Mouse (Mus musculus) midbrain, embryonic 10.5 days (tissue): ENCODE data around the gene Baiap2l1. TPM values are rescaled to one million over a fixed set of nuclear protein-coding genes. Genes with fewer than 3 reads are reported as not detected.

Experiments used
- DNase-seq: peaks from one replicate; pipeline ENCODE4 v3.0.0-alpha.2; 2017; ENCODE audit warnings: low spot score
- H3K27ac ChIP-seq: fragments of 300-500 bp; sonication (generic); replicated peaks from 2 replicates; pipeline ENCODE4 v1.5.1; 2016; ENCODE audit warnings: mild to moderate bottlenecking
- H3K27me3 ChIP-seq: fragments of 300-500 bp; sonication (generic); 2 replicates; pipeline ENCODE4 v1.6.1; 2016; ENCODE audit warnings: low read depth, mild to moderate bottlenecking; ENCODE audit not compliant: poor library complexity, severe bottlenecking
- H3K36me3 ChIP-seq: fragments of 300-500 bp; sonication (generic); 2 replicates; pipeline ENCODE4 v1.6.1; 2016; ENCODE audit warnings: mild to moderate bottlenecking, moderate library complexity
- H3K4me1 ChIP-seq: fragments of 300-500 bp; sonication (generic); 2 replicates; pipeline ENCODE4 v1.6.1; 2016
- H3K4me3 ChIP-seq: fragments of 300-500 bp; sonication (generic); 2 replicates; pipeline ENCODE4 v1.5.1; 2016; ENCODE audit warnings: mild to moderate bottlenecking, moderate library complexity
- H3K9me3 ChIP-seq: fragments of 300-500 bp; sonication (generic); replicated peaks from 2 replicates; pipeline ENCODE4 v1.6.1; 2016; ENCODE audit warnings: mild to moderate bottlenecking
- WGBS: fragments of 180-500 bp; shearing (Covaris S2); methylation state at CpG from one replicate; pipeline ENCODE4 v1.1.7; 2016; 5-methylcytosine and 5-hydroxymethylcytosine counted together
- polyA plus RNA-seq: library from polyadenylated mRNA; unstranded; fragments of >200 nt; fragmentation: Nextera tagmentation; extraction: Ambion mirVana; gene quantifications from 2 replicates; pipeline ENCODE4 v1.2.1, GENCODE M21; 2016

Gene Baiap2l1
- polyA plus RNA-seq, 1 experiment from 2014 or later, result 3.9 TPM

DNA sequence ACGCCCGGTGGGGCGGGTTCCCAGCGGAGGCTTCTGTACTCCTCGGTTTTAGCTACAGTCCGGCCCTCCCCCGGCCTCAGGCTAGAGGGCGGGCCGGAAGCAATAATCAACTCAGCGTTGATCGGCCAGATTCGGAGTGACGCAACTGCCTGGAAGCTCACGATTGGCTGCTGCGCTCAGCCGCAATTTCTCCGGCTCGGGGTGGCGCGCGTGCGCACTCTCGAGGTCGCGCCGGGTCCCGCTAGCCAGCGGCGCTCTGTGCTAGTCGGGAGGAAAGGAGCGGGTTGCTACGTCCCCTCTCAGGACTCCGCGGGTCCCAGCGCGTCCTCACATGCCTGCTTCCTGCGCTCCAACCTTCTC lies 134.4 kb downstream of the Baiap2l1 start, which contains the start of gene Tecpr1:
Gene Tecpr1 (minus strand): TSS at position 113 of the 360 bp plus-strand sequence.
- H3K27ac ChIP-seq, result peak within 1 kb of the TSS; percentile 75
- DNase-seq, result peak; percentile 95
- H3K4me1 ChIP-seq, result peaks cover 38% of the 10 kb centered on the region
- under 1% methylated on average over 37 of the region's 37 CpGs for WGBS
- H3K4me3 ChIP-seq, result peak within 1 kb of the TSS; percentile 80
- no peaks in the 10 kb centered on the region for H3K36me3 ChIP-seq
- H3K27me3 ChIP-seq, result no peaks in the 10 kb centered on the region
- H3K9me3 ChIP-seq, result no peaks in the 10 kb centered on the region

DNA sequence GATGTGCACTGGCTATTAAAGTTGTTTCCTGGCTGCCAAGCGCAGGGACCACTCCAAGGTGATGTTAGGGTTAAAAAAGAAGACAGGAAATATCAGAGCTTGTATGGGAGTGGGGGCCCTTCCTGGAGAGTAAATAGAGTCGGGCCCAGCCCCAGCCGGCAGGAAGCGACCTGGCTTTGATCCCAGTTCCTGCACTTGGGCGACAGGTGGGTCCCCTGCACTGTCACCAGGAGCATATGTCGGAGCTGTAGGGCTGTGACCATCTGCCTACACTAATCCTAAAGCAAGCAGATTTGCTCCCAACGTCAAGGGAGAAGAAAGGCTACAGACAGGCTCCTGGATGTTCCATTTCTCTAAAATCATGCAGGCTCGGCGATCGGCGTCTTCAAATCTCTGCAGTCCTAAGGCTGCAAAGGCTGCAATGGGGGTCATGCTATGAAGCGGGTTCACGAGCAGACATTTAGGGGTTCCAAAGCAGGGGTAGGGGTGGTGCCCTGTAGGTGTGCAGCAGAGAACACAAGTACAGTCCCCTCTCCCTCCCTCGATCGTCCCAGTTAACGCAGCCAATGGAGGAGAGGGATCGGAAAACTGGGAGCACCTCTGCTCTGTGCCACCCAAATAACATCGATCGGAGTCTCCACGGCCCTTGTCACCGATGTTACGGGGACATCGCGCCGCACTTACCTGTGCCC lies 135.0 kb downstream of the Baiap2l1 start:
- Histone ChIP-seq H3K9me3 (no peaks in the 10 kb centered on the region), H3K4me3 (peak overlapping the region; percentile 80), H3K27ac (peak overlapping the region; percentile 75), H3K4me1 (peaks cover 39% of the 10 kb centered on the region), H3K27me3 (no peaks in the 10 kb centered on the region), H3K36me3 (0 out of 2 replicates have a peak, but pooled peaks cover 2% of the 10 kb centered on the region)
- no peak for DNase-seq
- WGBS, result 6% methylated on average over 25 of the region's 25 CpGs

DNA sequence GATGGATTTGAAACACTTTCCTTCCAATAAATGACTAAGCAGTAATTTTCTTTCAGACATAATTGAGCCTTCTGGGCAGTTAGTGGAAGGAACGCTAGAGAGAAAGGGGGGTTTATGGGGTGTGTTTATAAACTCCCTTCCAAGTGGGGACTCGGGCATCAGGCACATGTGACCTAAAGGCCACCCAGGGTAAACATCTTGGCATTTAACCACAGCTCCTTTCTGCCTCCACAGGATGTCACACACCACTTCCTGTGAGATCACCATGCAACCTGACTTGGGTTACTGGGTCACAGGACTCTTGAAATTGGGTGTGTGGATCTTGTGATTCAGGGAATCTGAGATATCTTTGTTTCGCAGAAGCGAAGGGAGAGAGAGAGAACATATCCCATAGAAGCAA lies 136.6 kb downstream of the Baiap2l1 start:
- H3K4me3 ChIP-seq, result no peak overlapping the region
- 85% methylated on average over 4 of the region's 4 CpGs for WGBS
- H3K27me3 ChIP-seq, result no peaks in the 10 kb centered on the region
- no peaks in the 10 kb centered on the region for H3K9me3 ChIP-seq
- peaks cover 14% of the 10 kb centered on the region for H3K36me3 ChIP-seq
- H3K27ac ChIP-seq, result no peak overlapping the region
- H3K4me1 ChIP-seq, result peaks cover 39% of the 10 kb centered on the region
- DNase-seq, result no peak

DNA sequence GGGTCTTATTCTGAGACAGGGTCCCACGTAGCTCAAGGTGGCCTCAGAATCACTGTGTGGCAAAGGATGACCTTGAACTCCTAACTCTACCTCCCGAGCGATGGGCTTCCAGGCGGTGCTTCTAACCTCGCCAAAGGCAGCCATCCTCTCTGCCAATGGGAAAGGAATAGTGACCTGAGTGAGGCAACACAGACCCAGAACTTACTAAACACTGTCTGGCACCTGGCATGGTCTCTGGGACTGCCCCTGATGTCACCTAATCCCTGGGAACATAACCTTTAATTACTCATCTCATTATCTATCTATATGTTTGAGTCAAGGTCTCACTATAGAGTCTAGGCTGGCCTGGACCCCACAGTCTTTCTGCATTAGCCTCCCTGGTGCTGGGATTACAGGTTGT lies 138.0 kb downstream of the Baiap2l1 start:
- Histone ChIP-seq H3K9me3 (no peaks in the 10 kb centered on the region), H3K27ac (no peak overlapping the region), H3K4me1 (peaks cover 39% of the 10 kb centered on the region), H3K36me3 (peaks cover 22% of the 10 kb centered on the region), H3K27me3 (no peaks in the 10 kb centered on the region), H3K4me3 (no peak overlapping the region)
- no peak for DNase-seq
- WGBS, result 93% methylated on average over 5 of the region's 5 CpGs

DNA sequence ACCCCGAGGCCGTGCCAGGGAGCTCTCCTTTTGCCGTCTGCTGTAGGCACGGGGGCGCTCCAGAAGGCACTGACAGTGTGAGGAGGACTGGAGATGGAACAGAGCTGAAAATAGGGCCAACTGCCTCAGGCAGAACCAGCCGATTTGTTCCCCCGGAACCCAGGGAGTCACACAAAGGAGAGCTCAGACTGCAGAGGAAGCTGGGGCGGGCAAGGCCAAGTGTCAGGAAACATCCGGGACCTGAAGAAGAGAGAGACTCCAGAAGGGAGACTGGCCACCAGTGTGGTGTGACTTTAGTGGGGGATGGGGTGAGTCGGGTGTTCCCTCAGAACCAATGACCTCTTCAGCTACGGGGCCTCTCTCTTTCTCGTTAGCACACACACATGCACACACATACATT lies 138.6 kb downstream of the Baiap2l1 start:
- 72% methylated on average over 12 of the region's 12 CpGs for WGBS
- Histone ChIP-seq H3K4me1 (peaks cover 37% of the 10 kb centered on the region), H3K27me3 (no peaks in the 10 kb centered on the region), H3K4me3 (no peak overlapping the region), H3K9me3 (no peaks in the 10 kb centered on the region), H3K36me3 (peaks cover 23% of the 10 kb centered on the region), H3K27ac (peak overlapping the region; percentile 25; the same call in 1 of the 2 replicates)
- no peak for DNase-seq

DNA sequence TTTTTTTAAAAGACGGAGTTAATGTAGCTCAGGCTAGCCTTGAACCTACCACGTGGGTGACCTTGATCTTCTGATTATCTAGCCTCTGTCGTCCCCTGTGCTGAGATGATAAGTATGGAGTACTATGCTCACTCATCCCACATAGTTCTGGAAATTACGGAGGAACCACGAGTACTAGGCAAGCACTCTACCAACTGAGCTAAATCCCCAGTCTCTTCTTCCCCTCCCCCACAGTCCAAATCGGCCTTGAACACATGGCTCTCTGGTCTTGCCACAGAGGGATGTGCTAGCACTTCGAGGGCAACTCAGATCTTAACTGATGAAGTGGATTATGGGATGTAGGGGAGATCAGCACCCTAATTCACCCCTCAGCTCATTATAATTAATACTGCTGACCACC lies 139.9 kb downstream of the Baiap2l1 start:
- no peak for DNase-seq
- 88% methylated on average over 7 of the region's 7 CpGs for WGBS
- Histone ChIP-seq H3K4me1 (peaks cover 30% of the 10 kb centered on the region), H3K4me3 (no peak overlapping the region), H3K27me3 (no peaks in the 10 kb centered on the region), H3K36me3 (peaks cover 34% of the 10 kb centered on the region), H3K9me3 (no peaks in the 10 kb centered on the region), H3K27ac (no peak overlapping the region)

DNA sequence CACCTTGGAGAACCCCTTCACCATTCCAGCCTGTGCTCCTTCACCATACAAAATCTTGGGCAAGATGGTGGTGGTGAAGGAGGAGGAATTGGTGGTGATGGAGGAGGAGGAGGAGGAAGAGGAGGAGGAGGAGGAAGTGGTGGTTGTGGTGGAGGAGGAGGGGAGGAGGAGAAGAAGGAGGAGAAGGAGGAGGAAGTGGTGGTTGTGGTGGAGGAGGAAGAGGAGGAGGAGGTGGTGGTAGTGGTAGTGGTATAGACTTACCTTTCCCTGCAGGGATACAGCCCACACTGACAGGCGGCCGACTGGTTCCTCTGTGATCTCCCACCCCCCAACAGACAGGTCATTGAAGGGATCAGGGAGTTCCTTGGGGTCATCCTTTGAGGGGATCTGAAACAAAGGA lies 141.9 kb downstream of the Baiap2l1 start:
- no peaks in the 10 kb centered on the region for H3K27me3 ChIP-seq
- no peak overlapping the region for H3K27ac ChIP-seq
- DNase-seq, result no peak
- peaks cover 54% of the 10 kb centered on the region for H3K36me3 ChIP-seq
- no peaks in the 10 kb centered on the region for H3K9me3 ChIP-seq
- 87% methylated on average over 2 of the region's 2 CpGs for WGBS
- H3K4me1 ChIP-seq, result peaks cover 13% of the 10 kb centered on the region
- H3K4me3 ChIP-seq, result no peak overlapping the region

Other genes starting within 250 kb of the Baiap2l1 start
- gene Bhlha15, start 167.8 kb downstream of the Baiap2l1 start, polyA plus RNA-seq, result 0.07 and 0.16 TPM in 2 replicates
- gene Tecpr1, start 134.5 kb downstream of the Baiap2l1 start, polyA plus RNA-seq, result 21.7 and 27.7 TPM in 2 replicates
- gene Bri3, start 113.7 kb downstream of the Baiap2l1 start, polyA plus RNA-seq, result 116 and 117 TPM in 2 replicates
- gene Nptx2, start 187.8 kb upstream of the Baiap2l1 start, polyA plus RNA-seq, result 1.2 and 1.5 TPM in 2 replicates